Mouse (Mus musculus): ENCODE results near the gene Tmed8. TPM values are rescaled to one million over a fixed set of nuclear protein-coding genes. Genes with fewer than 3 reads are reported as not detected.
"Not testable (repeated sequence)": the region's sequence is repeated elsewhere in the genome, so short reads cannot be mapped to it uniquely, and the experiment has no call there.

The Tmed8 gene
- polyA plus RNA-seq (2016; fragmentation: Nextera tagmentation; extraction: Ambion mirVana): 2.5 and 2.8 TPM in 2 replicates

- peak within 1 kb of the TSS; percentile 93 for H3K27ac ChIP-seq
- under 1% methylated on average over 69 of the region's 70 CpGs for WGBS
- H3K4me1 ChIP-seq: peaks cover 13% of the 10 kb centered on the region; the same call in 1 of the 2 replicates
- H3K36me3 ChIP-seq: no peaks in the 10 kb centered on the region
- peak within 1 kb of the TSS; percentile 89 for H3K4me3 ChIP-seq
- H3K27me3 ChIP-seq (ENCODE audit: low read depth, poor library complexity, severe bottlenecking): no peaks in the 10 kb centered on the region
- H3K9me3 ChIP-seq (replicated peaks): no peaks in the 10 kb centered on the region
- peak; percentile 85 for DNase-seq (ENCODE audit: low spot score)
Measured at GRCm38 (mm10) chr12:87199973-87200586, at the start of gene Tmed8. TSS of gene Tmed8 (minus strand) at chr12:87200454.

- no peak within 1 kb of the TSS for H3K27ac ChIP-seq
- H3K36me3 ChIP-seq: peaks cover 54% of the 10 kb centered on the region
- no peak within 1 kb of the TSS for H3K4me3 ChIP-seq
- 93% methylated on average over 1 of the region's 1 CpGs for WGBS
- no peaks in the 10 kb centered on the region for H3K4me1 ChIP-seq
- H3K9me3 ChIP-seq (replicated peaks): no peaks in the 10 kb centered on the region
- DNase-seq (ENCODE audit: low spot score): no peak
- H3K27me3 ChIP-seq (ENCODE audit: low read depth, poor library complexity, severe bottlenecking): no peaks in the 10 kb centered on the region
Measured at GRCm38 (mm10) chr12:87238632-87239031, 38.4 kb upstream of the Tmed8 start, which contains the start of gene Noxred1. TSS of gene Noxred1 (minus strand) at chr12:87238732.

GRCm38 (mm10) chr12:87236882-87237483, 36.7 kb upstream of the Tmed8 start:
- 94% methylated on average over 5 of the region's 5 CpGs for WGBS
- no peak for DNase-seq (ENCODE audit: low spot score)

GRCm38 (mm10) chr12:87230379-87230895, 30.2 kb upstream of the Tmed8 start:
- Histone ChIP-seq H3K27ac (no peak overlapping the region), H3K9me3 (replicated peaks) (no peaks in the 10 kb centered on the region), H3K4me3 (no peak overlapping the region), H3K36me3 (no peaks in the 10 kb centered on the region), H3K4me1 (no peaks in the 10 kb centered on the region), H3K27me3 (ENCODE audit: low read depth, poor library complexity, severe bottlenecking) (no peaks in the 10 kb centered on the region)
- no peak for DNase-seq (ENCODE audit: low spot score)

More at GRCm38 (mm10) chr12:87236882-87237483, 36.7 kb upstream of the Tmed8 start:
- Histone ChIP-seq H3K27me3 (ENCODE audit: low read depth, poor library complexity, severe bottlenecking) (no peaks in the 10 kb centered on the region), H3K4me3 (no peak overlapping the region), H3K4me1 (no peaks in the 10 kb centered on the region), H3K9me3 (replicated peaks) (no peaks in the 10 kb centered on the region), H3K36me3 (peaks cover 41% of the 10 kb centered on the region), H3K27ac (no peak overlapping the region)

GRCm38 (mm10) chr12:87229633-87230032, 29.4 kb upstream of the Tmed8 start:
- WGBS: 87% methylated on average over 2 of the region's 2 CpGs
- Histone ChIP-seq H3K27me3 (ENCODE audit: low read depth, poor library complexity, severe bottlenecking) (no peaks in the 10 kb centered on the region), H3K4me1 (peaks cover 3% of the 10 kb centered on the region; the same call in 1 of the 2 replicates), H3K9me3 (replicated peaks) (no peaks in the 10 kb centered on the region), H3K4me3 (no peak overlapping the region), H3K27ac (no peak overlapping the region), H3K36me3 (no peaks in the 10 kb centered on the region)
- no peak for DNase-seq (ENCODE audit: low spot score)

GRCm38 (mm10) chr12:87226801-87227200, 26.5 kb upstream of the Tmed8 start:
- WGBS: 80% methylated on average over 7 of the region's 7 CpGs

GRCm38 (mm10) chr12:87224950-87225349, 24.7 kb upstream of the Tmed8 start:
- H3K4me3 ChIP-seq: no peak overlapping the region
- 79% methylated on average over 10 of the region's 10 CpGs for WGBS
- H3K27ac ChIP-seq: no peak overlapping the region
- H3K9me3 ChIP-seq (replicated peaks): no peaks in the 10 kb centered on the region
- DNase-seq (ENCODE audit: low spot score): no peak
- H3K27me3 ChIP-seq (ENCODE audit: low read depth, poor library complexity, severe bottlenecking): no peaks in the 10 kb centered on the region
- H3K4me1 ChIP-seq: peaks cover 3% of the 10 kb centered on the region; the same call in 1 of the 2 replicates
- no peaks in the 10 kb centered on the region for H3K36me3 ChIP-seq

More at GRCm38 (mm10) chr12:87226801-87227200, 26.5 kb upstream of the Tmed8 start:
- H3K27ac ChIP-seq: no peak overlapping the region
- no peaks in the 10 kb centered on the region for H3K36me3 ChIP-seq
- no peaks in the 10 kb centered on the region for H3K9me3 ChIP-seq (replicated peaks)
- H3K4me1 ChIP-seq: peaks cover 3% of the 10 kb centered on the region; the same call in 1 of the 2 replicates
- no peak for DNase-seq (ENCODE audit: low spot score)
- H3K4me3 ChIP-seq: no peak overlapping the region
- H3K27me3 ChIP-seq (ENCODE audit: low read depth, poor library complexity, severe bottlenecking): no peaks in the 10 kb centered on the region

- 77% methylated on average over 7 of the region's 7 CpGs for WGBS
- DNase-seq (ENCODE audit: low spot score): no peak
- H3K4me3 ChIP-seq: no peak overlapping the region
- H3K27ac ChIP-seq: no peak overlapping the region
- H3K36me3 ChIP-seq: no peaks in the 10 kb centered on the region
- H3K4me1 ChIP-seq: peaks cover 4% of the 10 kb centered on the region
- H3K9me3 ChIP-seq (replicated peaks): no peaks in the 10 kb centered on the region
- H3K27me3 ChIP-seq (ENCODE audit: low read depth, poor library complexity, severe bottlenecking): no peaks in the 10 kb centered on the region
Measured at GRCm38 (mm10) chr12:87219362-87219761, 19.1 kb upstream of the Tmed8 start.

GRCm38 (mm10) chr12:87217596-87217995, 17.3 kb upstream of the Tmed8 start:
- Histone ChIP-seq H3K4me3 (no peak overlapping the region), H3K36me3 (no peaks in the 10 kb centered on the region), H3K9me3 (replicated peaks) (no peaks in the 10 kb centered on the region), H3K27me3 (ENCODE audit: low read depth, poor library complexity, severe bottlenecking) (no peaks in the 10 kb centered on the region), H3K4me1 (peaks cover 4% of the 10 kb centered on the region), H3K27ac (no peak overlapping the region)
- DNase-seq (ENCODE audit: low spot score): no peak

- no peak overlapping the region for H3K27ac ChIP-seq
- H3K9me3 ChIP-seq (replicated peaks): no peaks in the 10 kb centered on the region
- H3K36me3 ChIP-seq: no peaks in the 10 kb centered on the region
- DNase-seq (ENCODE audit: low spot score): no peak
- H3K27me3 ChIP-seq (ENCODE audit: low read depth, poor library complexity, severe bottlenecking): no peaks in the 10 kb centered on the region
- H3K4me1 ChIP-seq: peaks cover 4% of the 10 kb centered on the region
- H3K4me3 ChIP-seq: no peak overlapping the region
- WGBS: 79% methylated on average over 2 of the region's 2 CpGs
Measured at GRCm38 (mm10) chr12:87216053-87216452, 15.8 kb upstream of the Tmed8 start.

GRCm38 (mm10) chr12:87212844-87213606, 12.8 kb upstream of the Tmed8 start:
- Histone ChIP-seq H3K27ac (no peak overlapping the region), H3K4me1 (no peaks in the 10 kb centered on the region), H3K9me3 (replicated peaks) (no peaks in the 10 kb centered on the region), H3K27me3 (ENCODE audit: low read depth, poor library complexity, severe bottlenecking) (no peaks in the 10 kb centered on the region), H3K4me3 (no peak overlapping the region), H3K36me3 (no peaks in the 10 kb centered on the region)
- no peak for DNase-seq (ENCODE audit: low spot score)
- 70% methylated on average over 2 of the region's 2 CpGs for WGBS

GRCm38 (mm10) chr12:87205789-87206188, 5.5 kb upstream of the Tmed8 start:
- DNase-seq (ENCODE audit: low spot score): not testable (repeated sequence)
- 92% methylated on average over 5 of the region's 5 CpGs for WGBS

GRCm38 (mm10) chr12:87201694-87202093, 1.4 kb upstream of the Tmed8 start:
- 70% methylated on average over 5 of the region's 5 CpGs for WGBS
- Histone ChIP-seq H3K4me1 (peaks cover 13% of the 10 kb centered on the region; the same call in 1 of the 2 replicates), H3K36me3 (no peaks in the 10 kb centered on the region), H3K27me3 (ENCODE audit: low read depth, poor library complexity, severe bottlenecking) (no peaks in the 10 kb centered on the region), H3K27ac (no peak overlapping the region), H3K9me3 (replicated peaks) (no peaks in the 10 kb centered on the region), H3K4me3 (no peak overlapping the region)
- DNase-seq (ENCODE audit: low spot score): no peak

More at GRCm38 (mm10) chr12:87205789-87206188, 5.5 kb upstream of the Tmed8 start:
- H3K4me1 ChIP-seq; H3K4me3 ChIP-seq; H3K27me3 ChIP-seq (ENCODE audit: low read depth, poor library complexity, severe bottlenecking); H3K36me3 ChIP-seq; H3K9me3 ChIP-seq (replicated peaks); H3K27ac ChIP-seq: not testable (repeated sequence)

All from limb, embryonic 10.5 days (tissue).